Mouse (Mus musculus) lung, adult 2 months (tissue): Measurements from ENCODE around the gene Col6a5.

Experiments used
- CTCF ChIP-seq: fragments of 200-500 bp; IDR thresholded peaks from 2 replicates; pipeline ENCODE4 v1.5.1; 2011; ENCODE audit warnings: mild to moderate bottlenecking, low read length, control low read depth; ENCODE audit not compliant: insufficient read depth
- POLR2A ChIP-seq: fragments of 200-500 bp; IDR thresholded peaks from 2 replicates; pipeline ENCODE4 v1.6.1; 2011; ENCODE audit warnings: low read depth, mild to moderate bottlenecking, control low read depth, low read length, borderline replicate concordance; ENCODE audit errors: extremely low read depth

- TF ChIP-seq POLR2A: no peak
- no peak for TF ChIP-seq CTCF
Observed at GRCm38 (mm10) chr9:105834799-105835198, 125.6 kb downstream of the Col6a5 start.
